Mouse (Mus musculus) thymus, postnatal 0 days (tissue): Measurements from ENCODE around the gene Tppp2. TPM values are rescaled to one million over a fixed set of nuclear protein-coding genes. Genes with fewer than 3 reads are reported as not detected.
"Not testable (repeated sequence)": the region's sequence is repeated elsewhere in the genome, so short reads cannot be mapped to it uniquely, and the experiment has no call there.

Experiments used
- DNase-seq: peaks from one replicate; pipeline ENCODE4 v3.0.0-alpha.2; 2015; ENCODE audit warnings: low spot score
- polyA plus RNA-seq: library from polyadenylated mRNA; unstranded; fragments of >200 nt; fragmentation: Nextera tagmentation; extraction: Ambion mirVana; gene quantifications from 2 replicates; pipeline ENCODE4 v1.2.1, GENCODE M21; 2015

Tppp2 gene
- polyA plus RNA-seq, 1 experiment from 2014 or later = not detected

DNA sequence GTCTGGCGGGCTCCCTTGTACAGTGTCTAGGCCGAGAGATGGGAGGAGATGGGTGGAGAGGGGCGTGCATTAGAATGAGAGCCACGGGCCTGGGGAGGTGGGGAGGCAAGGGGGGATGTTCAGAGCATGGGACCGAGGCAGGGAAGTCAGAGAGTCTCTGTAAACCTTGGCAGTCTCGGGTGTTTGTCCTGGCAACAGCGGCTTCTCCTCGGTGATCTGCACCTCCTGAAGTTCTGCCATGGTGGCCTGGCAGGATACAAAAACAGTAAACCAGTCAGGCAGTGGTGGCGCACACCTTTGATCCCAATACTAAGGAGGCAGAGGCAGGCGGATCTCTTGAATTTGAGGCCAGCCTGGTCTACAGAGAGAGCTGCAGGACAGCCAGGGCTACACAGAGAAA, 6.9 kb upstream of the Tppp2 start:
- no peak for DNase-seq

GRCm38 (mm10) chr14:51912391-51913061, 5.7 kb upstream of the Tppp2 start:
- DNase-seq = no peak

- DNase-seq = peak; percentile 97
Measured at GRCm38 (mm10) chr14:51913062-51913959, 4.9 kb upstream of the Tppp2 start.

DNA sequence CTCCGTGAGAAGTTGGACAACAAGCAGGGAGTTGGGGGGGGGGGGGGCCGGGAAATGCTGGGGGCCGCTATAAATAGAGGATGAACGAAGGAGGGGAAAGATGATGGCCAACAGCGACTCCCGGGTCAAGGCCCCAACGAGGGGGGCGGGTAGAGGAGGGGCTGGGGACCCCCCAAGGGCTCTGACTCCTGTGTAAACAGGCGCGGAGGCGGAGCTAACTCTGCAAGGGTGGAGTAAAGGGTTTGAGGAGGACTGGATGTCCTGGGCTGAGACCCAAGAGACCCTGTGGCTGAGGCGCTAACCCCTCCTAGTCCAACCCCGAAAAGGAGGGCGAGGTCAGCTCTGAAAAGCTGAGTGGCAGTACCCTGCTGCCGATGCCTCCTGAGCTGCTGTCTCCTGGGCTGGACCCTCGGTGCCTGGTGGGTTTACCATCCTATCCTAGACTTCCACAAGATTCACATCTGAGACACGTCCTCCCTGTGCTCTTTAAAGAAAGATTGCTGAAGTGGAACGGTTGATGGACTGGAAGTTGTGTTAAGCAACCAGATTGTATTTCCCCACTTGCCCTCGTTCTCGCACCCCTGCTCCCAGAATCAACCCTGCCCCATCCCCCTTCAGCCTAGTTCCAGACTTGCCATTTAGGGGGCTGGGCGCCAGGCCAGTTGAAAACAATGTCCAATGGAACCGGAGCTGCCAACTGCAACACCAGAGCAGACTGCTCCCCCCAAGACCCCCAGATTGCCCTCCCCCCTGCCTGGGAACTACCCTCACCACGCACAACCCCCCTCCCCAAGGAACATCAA, 4.1 kb upstream of the Tppp2 start, which contains the start of gene Ndrg2:
Ndrg2 (minus strand) TSS at position 199 of the 803 bp plus-strand sequence.
- DNase-seq = peak; percentile 61

- DNase-seq = no peak
Measured at GRCm38 (mm10) chr14:51915030-51915429, 3.2 kb upstream of the Tppp2 start.

GRCm38 (mm10) chr14:51916539-51916938, 1.7 kb upstream of the Tppp2 start:
- DNase-seq = no peak

- no peak for DNase-seq
Measured at GRCm38 (mm10) chr14:51918966-51919365, 741 bp downstream of the Tppp2 start.

- no peak for DNase-seq
Measured at GRCm38 (mm10) chr14:51921759-51922570, 3.7 kb downstream of the Tppp2 start.

GRCm38 (mm10) chr14:51922571-51922865, 4.3 kb downstream of the Tppp2 start, which contains the start of gene Rnase13:
Gene Rnase13 (minus strand): TSS chr14:51922773.
- no peak for DNase-seq

- DNase-seq = no peak
Measured at GRCm38 (mm10) chr14:51922910-51923309, 4.7 kb downstream of the Tppp2 start.

DNA sequence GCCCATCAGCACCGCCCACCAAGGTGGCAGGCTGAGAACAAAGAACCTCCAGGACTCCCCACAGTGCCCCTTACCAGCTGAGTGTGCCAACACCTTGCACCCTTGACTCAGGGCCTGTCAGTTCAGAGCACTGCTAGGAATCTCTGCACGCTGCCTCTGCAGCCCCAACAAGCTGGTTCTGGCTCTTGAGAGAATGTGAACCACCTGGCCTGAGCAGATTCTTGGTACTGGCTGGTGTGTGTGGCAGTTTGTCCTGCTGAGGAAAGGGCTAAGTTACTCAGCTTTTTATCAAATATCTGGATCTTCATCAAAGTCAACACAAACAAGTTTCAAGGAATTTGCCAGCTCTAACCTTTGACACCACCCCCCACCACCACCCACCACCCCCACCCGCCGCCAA, 5.3 kb downstream of the Tppp2 start:
- DNase-seq = no peak

DNA sequence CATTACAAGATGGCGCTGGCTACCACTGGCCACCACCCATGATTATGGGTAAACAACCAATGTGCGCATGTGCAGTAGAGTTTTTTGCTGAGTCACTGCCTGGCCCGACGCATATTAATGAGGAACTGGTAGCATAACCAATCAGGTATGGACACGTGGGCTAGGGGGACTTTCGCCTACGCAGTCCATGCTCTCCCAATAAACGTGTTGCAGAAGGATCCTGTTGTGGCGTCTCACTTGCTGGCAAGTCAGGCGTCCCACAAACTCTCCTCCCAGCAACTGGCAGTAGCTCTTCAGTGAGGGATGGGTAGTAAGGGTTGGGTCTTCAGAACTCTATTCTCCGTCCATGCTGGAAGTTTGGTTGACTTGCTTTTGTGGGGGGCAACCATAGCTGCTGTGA, 8.7 kb downstream of the Tppp2 start:
- not testable (repeated sequence) for DNase-seq

DNA sequence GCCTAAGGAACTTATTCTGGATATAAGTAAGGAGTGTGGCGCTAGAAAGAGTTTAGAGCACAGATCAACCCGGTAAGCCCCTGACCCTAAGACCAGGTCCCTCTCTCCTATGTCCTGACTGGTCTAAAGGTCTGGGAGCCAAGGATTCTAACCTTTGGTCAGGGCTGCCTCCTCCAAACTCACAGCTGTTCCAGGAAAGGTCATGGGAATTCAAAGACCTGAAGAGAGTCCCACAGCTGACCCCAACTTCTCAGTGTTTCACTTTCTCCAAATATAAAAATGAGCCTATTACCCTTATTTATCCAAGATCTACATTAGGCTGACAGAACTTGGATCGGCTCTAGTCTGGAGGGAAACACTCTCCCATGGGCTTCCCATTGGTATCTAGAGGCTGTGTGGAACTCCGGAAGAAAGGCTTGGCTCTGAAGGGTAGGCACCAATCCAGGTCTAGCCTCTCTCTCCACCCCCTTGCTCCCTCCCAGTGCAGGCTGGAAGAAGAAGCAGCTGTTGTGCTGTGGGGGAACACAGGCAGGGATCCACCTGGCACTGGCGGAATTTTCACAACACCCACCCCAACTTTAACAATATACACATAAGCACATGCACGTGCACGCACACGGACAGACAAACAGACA, 11.2 kb downstream of the Tppp2 start:
- no peak for DNase-seq

- no peak for DNase-seq
Measured at GRCm38 (mm10) chr14:51929968-51930367, 11.7 kb downstream of the Tppp2 start.

DNA sequence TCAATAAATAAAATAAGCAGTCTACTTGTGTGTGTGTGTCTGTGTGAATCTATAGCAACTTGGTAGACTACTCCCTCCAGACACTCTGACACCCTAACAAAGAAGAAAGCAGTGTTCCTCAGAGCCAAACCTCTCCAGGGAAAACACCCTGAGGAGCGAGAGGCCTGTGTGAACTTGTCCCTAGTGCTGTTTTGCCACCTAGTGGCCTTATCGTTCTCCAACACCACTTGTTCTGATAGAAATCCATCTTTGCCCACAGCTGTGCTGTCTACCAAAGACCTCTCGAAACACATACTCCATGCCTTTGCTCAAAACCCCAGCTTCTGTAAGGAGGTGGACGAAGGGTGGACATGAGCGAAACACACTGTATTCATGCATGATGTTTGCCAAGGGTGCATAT, 12.6 kb downstream of the Tppp2 start:
- DNase-seq = peak; percentile 54

- DNase-seq = no peak
Measured at GRCm38 (mm10) chr14:51932092-51933020, 14.1 kb downstream of the Tppp2 start.

- no peak for DNase-seq
Measured at GRCm38 (mm10) chr14:51939005-51939404, 20.8 kb downstream of the Tppp2 start.

DNA sequence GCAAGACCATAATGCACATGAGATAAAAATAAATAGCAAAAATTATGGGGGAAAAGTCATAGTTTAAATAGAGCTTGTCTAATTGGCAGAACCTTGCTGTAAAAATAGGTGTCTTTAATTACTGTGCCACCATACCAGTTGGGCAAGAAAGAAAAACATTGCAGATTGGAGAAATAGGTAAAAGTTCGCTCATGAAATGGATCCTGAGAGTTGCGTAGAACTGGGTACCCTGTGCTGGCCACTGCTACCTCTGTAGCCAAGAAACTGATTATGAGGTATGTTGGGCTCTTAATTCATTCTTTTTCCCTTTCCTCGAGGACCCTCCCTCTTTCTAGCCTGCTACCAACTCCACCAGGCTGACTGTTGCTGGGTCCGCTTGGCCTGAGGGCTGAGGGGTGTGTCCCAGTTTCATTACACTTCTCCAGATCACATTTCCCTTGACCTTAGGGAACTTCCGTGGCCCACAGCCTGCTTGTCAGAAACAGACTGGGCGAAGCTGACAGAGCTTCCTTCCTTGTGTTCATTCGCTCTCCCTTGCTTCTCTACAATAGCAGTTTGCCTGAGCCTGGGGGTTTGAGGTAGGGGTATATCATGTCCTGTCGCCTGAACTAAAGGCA, 22.8 kb downstream of the Tppp2 start:
- DNase-seq = no peak

GRCm38 (mm10) chr14:51941577-51941976, 23.4 kb downstream of the Tppp2 start:
- DNase-seq = no peak
